Mouse (Mus musculus) myocyte (in vitro differentiated cells): ENCODE data around the gene Slco1c1. TPM values are rescaled to one million over a fixed set of nuclear protein-coding genes. Genes with fewer than 3 reads are reported as not detected.

Experiments used
- H3K27me3 ChIP-seq: one replicate; pipeline ENCODE4 v1.6.1; 2011; ENCODE audit not compliant: control insufficient read depth, insufficient read depth, insufficient read length
- H3K36me3 ChIP-seq: one replicate; pipeline ENCODE4 v1.6.1; 2011; ENCODE audit not compliant: control insufficient read depth, insufficient read depth
- H3K4me2 ChIP-seq: one replicate; pipeline ENCODE4 v1.6.1; 2011; ENCODE audit warnings: low read depth, control low read depth
- H3K4me3 ChIP-seq: one replicate; pipeline ENCODE4 v1.5.1; 2011; ENCODE audit warnings: mild to moderate bottlenecking, control low read depth, moderate library complexity
- H3K79me2 ChIP-seq: one replicate; pipeline ENCODE4 v1.6.1; 2011; ENCODE audit not compliant: control insufficient read depth, insufficient read depth
- H3ac ChIP-seq: one replicate; pipeline ENCODE4 v1.6.1; 2011; ENCODE audit not compliant: control insufficient read depth, insufficient read length
- CEBPB ChIP-seq: IDR thresholded peaks from 2 replicates; pipeline ENCODE4 v1.6.1; 2011; ENCODE audit warnings: mild to moderate bottlenecking, moderate library complexity; ENCODE audit not compliant: poor library complexity, insufficient read depth, severe bottlenecking
- E2F4 ChIP-seq: IDR thresholded peaks from one replicate; pipeline ENCODE4 v1.6.1; 2011; ENCODE audit warnings: mild to moderate bottlenecking, control low read depth, moderate library complexity; ENCODE audit not compliant: insufficient read depth
- MAX ChIP-seq: IDR thresholded peaks from one replicate; pipeline ENCODE4 v1.6.1; 2011; ENCODE audit warnings: low read depth, mild to moderate bottlenecking, control low read depth
- MYOD1 ChIP-seq, 3 experiments: IDR thresholded peaks; one replicate each; pipeline ENCODE4 v1.6.1; 2011; ENCODE audit warnings: control low read depth in 2 of 3, low read depth in 2 of 3, mild to moderate bottlenecking in 2 of 3, moderate library complexity in 1 of 3; ENCODE audit not compliant: insufficient read length in 2 of 3, control insufficient read depth in 1 of 3
- MYOG ChIP-seq, 3 experiments: IDR thresholded peaks; one replicate each; pipeline ENCODE4 v1.6.1; 2011; ENCODE audit warnings: control low read depth in 2 of 3, low read depth in 2 of 3, mild to moderate bottlenecking in 2 of 3; ENCODE audit not compliant: insufficient read length in 2 of 3, control insufficient read depth in 1 of 3, insufficient read depth in 1 of 3
- POLR2A ChIP-seq: IDR thresholded peaks from one replicate; pipeline ENCODE4 v1.6.1; 2011; ENCODE audit warnings: low read depth, mild to moderate bottlenecking, control low read depth, moderate library complexity; ENCODE audit not compliant: insufficient read length
- POLR2AphosphoS2 ChIP-seq: IDR thresholded peaks from one replicate; pipeline ENCODE4 v1.6.1; 2011; ENCODE audit warnings: low read depth, control low read depth; ENCODE audit not compliant: insufficient read length
- REST ChIP-seq: IDR thresholded peaks from one replicate; pipeline ENCODE4 v1.6.1; 2011; ENCODE audit warnings: mild to moderate bottlenecking, control low read depth, moderate library complexity; ENCODE audit not compliant: insufficient read depth, insufficient read length
- SRF ChIP-seq: IDR thresholded peaks from one replicate; pipeline ENCODE4 v1.6.1; 2011; ENCODE audit warnings: low read depth; ENCODE audit not compliant: control insufficient read depth, insufficient read length
- TCF12 ChIP-seq: IDR thresholded peaks from one replicate; pipeline ENCODE4 v1.6.1; 2011; ENCODE audit warnings: mild to moderate bottlenecking, control low read depth; ENCODE audit not compliant: poor library complexity, insufficient read depth, severe bottlenecking
- TCF3 ChIP-seq: IDR thresholded peaks from one replicate; pipeline ENCODE4 v1.6.1; 2011; ENCODE audit warnings: low read depth, control low read depth; ENCODE audit not compliant: insufficient read length
- USF1 ChIP-seq: IDR thresholded peaks from one replicate; pipeline ENCODE4 v1.6.1; 2011; ENCODE audit warnings: low read depth, mild to moderate bottlenecking, control low read depth, moderate library complexity
- polyA plus RNA-seq: library from polyadenylated mRNA; unstranded; fragments of >200 nt; fragmentation: generic; extraction: Trizol; gene quantifications from one replicate; pipeline ENCODE4 v1.2.1, GENCODE M21; 2012; ENCODE audit warnings: missing spikeins

Gene Slco1c1
- polyA plus RNA-seq, 1 experiment = not detected

GRCm38 (mm10) chr6:141494909-141495308 is 29.3 kb upstream of the Slco1c1 start:
- H3K4me2 ChIP-seq = no peak overlapping the region
- TF ChIP-seq CEBPB (no peak), TCF12 (no peak), MYOG (IDR thresholded peaks at IDR 0.05; ENCODE audit: control insufficient read depth in 1 of 3, insufficient read depth in 1 of 3, insufficient read length in 2 of 3, low read depth in 2 of 3) (no peak), TCF3 (no peak), E2F4 (no peak), POLR2AphosphoS2 (no peak), USF1 (no peak), MYOD1 (IDR thresholded peaks at IDR 0.05; ENCODE audit: control insufficient read depth in 1 of 3, insufficient read length in 2 of 3, low read depth in 2 of 3) (no peak), MAX (no peak), SRF (no peak), POLR2A (no peak), REST (no peak)
- H3K27me3 ChIP-seq = no peaks in the 10 kb centered on the region
- H3K4me3 ChIP-seq = no peak overlapping the region
- no peak overlapping the region for H3ac ChIP-seq
- no peaks in the 10 kb centered on the region for H3K36me3 ChIP-seq
- H3K79me2 ChIP-seq = no peaks in the 10 kb centered on the region

- Histone ChIP-seq H3ac (no peak overlapping the region), H3K27me3 (no peaks in the 10 kb centered on the region), H3K4me3 (no peak overlapping the region), H3K79me2 (no peaks in the 10 kb centered on the region), H3K36me3 (no peaks in the 10 kb centered on the region), H3K4me2 (no peak overlapping the region)
- TF ChIP-seq TCF3 (no peak), POLR2AphosphoS2 (no peak), USF1 (no peak), MAX (no peak), TCF12 (no peak), MYOG (IDR thresholded peaks at IDR 0.05; ENCODE audit: control insufficient read depth in 1 of 3, insufficient read depth in 1 of 3, insufficient read length in 2 of 3, low read depth in 2 of 3) (no peak), POLR2A (no peak), REST (no peak), E2F4 (no peak)
Measured at GRCm38 (mm10) chr6:141495634-141496418, 28.3 kb upstream of the Slco1c1 start.

- TF ChIP-seq MYOG (IDR thresholded peaks at IDR 0.05; ENCODE audit: control insufficient read depth in 1 of 3, insufficient read depth in 1 of 3, insufficient read length in 2 of 3, low read depth in 2 of 3) = no peak
- TF ChIP-seq CEBPB = no peak
- TF ChIP-seq USF1 = no peak
- TF ChIP-seq POLR2A = no peak
- no peak for TF ChIP-seq TCF3
- Histone ChIP-seq H3K4me3 (no peak overlapping the region), H3K36me3 (no peaks in the 10 kb centered on the region), H3K27me3 (no peaks in the 10 kb centered on the region), H3K4me2 (no peak overlapping the region), H3ac (no peak overlapping the region), H3K79me2 (no peaks in the 10 kb centered on the region)
Measured at GRCm38 (mm10) chr6:141499511-141499910, 24.7 kb upstream of the Slco1c1 start.

GRCm38 (mm10) chr6:141501171-141501570 is 23.0 kb upstream of the Slco1c1 start:
- Histone ChIP-seq H3K79me2 (no peaks in the 10 kb centered on the region), H3K4me3 (no peak overlapping the region), H3K36me3 (no peaks in the 10 kb centered on the region), H3ac (no peak overlapping the region), H3K4me2 (no peak overlapping the region), H3K27me3 (no peaks in the 10 kb centered on the region)
- TF ChIP-seq MAX = no peak
- TF ChIP-seq POLR2A = no peak

- no peaks in the 10 kb centered on the region for H3K36me3 ChIP-seq
- H3ac ChIP-seq = no peak overlapping the region
- no peak overlapping the region for H3K4me2 ChIP-seq
- no peaks in the 10 kb centered on the region for H3K27me3 ChIP-seq
- no peak overlapping the region for H3K4me3 ChIP-seq
- no peaks in the 10 kb centered on the region for H3K79me2 ChIP-seq
- TF ChIP-seq MYOD1 (IDR thresholded peaks at IDR 0.05; ENCODE audit: control insufficient read depth in 1 of 3, insufficient read length in 2 of 3, low read depth in 2 of 3) (no peak), TCF12 (no peak), MYOG (IDR thresholded peaks at IDR 0.05; ENCODE audit: control insufficient read depth in 1 of 3, insufficient read depth in 1 of 3, insufficient read length in 2 of 3, low read depth in 2 of 3) (no peak), USF1 (no peak), TCF3 (no peak), MAX (no peak), E2F4 (no peak), REST (no peak)
Measured at GRCm38 (mm10) chr6:141522541-141522940, 1.6 kb upstream of the Slco1c1 start.
